Comparison of ENCODE assay signal across 8 mouse cellular contexts in genomic region chr16:90052905-90053519, GRCm38 (mm10).
DNase-seq lines count a peak whose midpoint lies in the region; ATAC-seq lines count a peak whose summit lies in the region.

No protein-coding gene starts in this region.

- no peaks in the 10 kb centered on the region for H3K36me3 ChIP-seq in neural tube, embryonic 11.5 days (ENCODE audit: control insufficient read depth, insufficient read depth, low read length)
- peaks cover 8% of the 10 kb centered on the region for H3K36me3 ChIP-seq in liver, embryonic 12.5 days
- no peaks in the 10 kb centered on the region for H3K36me3 ChIP-seq in stomach, embryonic 16.5 days (ENCODE audit: control insufficient read depth, insufficient read depth, low read length)

- H3K4me3 ChIP-seq in neural tube, embryonic 11.5 days (ENCODE audit: low read depth, low read length), result no peak overlapping the region
- H3K4me3 ChIP-seq in liver, embryonic 12.5 days, result no peak overlapping the region
- no peak overlapping the region for H3K4me3 ChIP-seq in stomach, embryonic 16.5 days (replicated peaks; ENCODE audit: low read length)

- no peak overlapping the region for H3K4me2 ChIP-seq in neural tube, embryonic 11.5 days (ENCODE audit: low read depth)
- peak overlapping the region; percentile 21; the same call in 1 of the 2 replicates for H3K4me2 ChIP-seq in liver, embryonic 12.5 days
- H3K4me2 ChIP-seq in stomach, embryonic 16.5 days (ENCODE audit: low read depth, low read length), result no peak overlapping the region

- WGBS in neural tube, embryonic 11.5 days, result 76% methylated on average over 14 of the region's 14 CpGs
- 64% methylated on average over 14 of the region's 14 CpGs for WGBS in liver, embryonic 12.5 days (ENCODE audit: insufficient replicate concordance)
- 76% methylated on average over 14 of the region's 14 CpGs for WGBS in stomach, embryonic 16.5 days

- peak; percentile 59; the same call in 1 of the 2 replicates for ATAC-seq in neural tube, embryonic 11.5 days (ENCODE audit: insufficient read depth, low FRiP score, low TSS enrichment)
- peak; percentile 47 for ATAC-seq in liver, embryonic 12.5 days
- peak; percentile 62; the same call in 1 of the 2 replicates for ATAC-seq in stomach, embryonic 16.5 days (ENCODE audit: insufficient read depth, low FRiP score)

- no peak overlapping the region for H3K27ac ChIP-seq in neural tube, embryonic 11.5 days (ENCODE audit: low read depth, low read length)
- H3K27ac ChIP-seq in liver, embryonic 12.5 days, result no peak overlapping the region
- no peak overlapping the region for H3K27ac ChIP-seq in stomach, embryonic 16.5 days (ENCODE audit: low read length)

- no peak overlapping the region for H3K9ac ChIP-seq in neural tube, embryonic 11.5 days (ENCODE audit: low read length)
- H3K9ac ChIP-seq in liver, embryonic 12.5 days, result no peak overlapping the region
- H3K9ac ChIP-seq in stomach, embryonic 16.5 days (ENCODE audit: low read length), result no peak overlapping the region

- DNase-seq in adrenal gland, postnatal 14 days, result peak; percentile 49
- no peak for DNase-seq in adrenal gland, postnatal 25 days
- DNase-seq in neural tube, embryonic 11.5 days (ENCODE audit: low spot score), result peak; percentile 58
- no peak for DNase-seq in neural tube, embryonic 10.5 days (ENCODE audit: extremely low spot score, low spot score)
- no peak for DNase-seq in thymus, postnatal 10 days (ENCODE audit: low spot score in 2 of 2)
- no peak for DNase-seq in cerebellum, adult 11 months

- no peaks in the 10 kb centered on the region for H3K9me3 ChIP-seq in neural tube, embryonic 11.5 days (ENCODE audit: control insufficient read depth, low read length)
- H3K9me3 ChIP-seq in liver, embryonic 12.5 days (replicated peaks), result no peaks in the 10 kb centered on the region
- H3K9me3 ChIP-seq in stomach, embryonic 16.5 days (replicated peaks; ENCODE audit: control insufficient read depth, low read length), result no peaks in the 10 kb centered on the region

- 0 out of 2 replicates have a peak, but pooled peaks cover 4% of the 10 kb centered on the region for H3K4me1 ChIP-seq in neural tube, embryonic 11.5 days (ENCODE audit: control insufficient read depth, insufficient read depth, low read length)
- H3K4me1 ChIP-seq in liver, embryonic 12.5 days, result peaks cover 42% of the 10 kb centered on the region
- peaks cover 4% of the 10 kb centered on the region; the same call in 1 of the 2 replicates for H3K4me1 ChIP-seq in stomach, embryonic 16.5 days (ENCODE audit: control insufficient read depth, insufficient read depth, low read length)

- H3K27me3 ChIP-seq in neural tube, embryonic 11.5 days (ENCODE audit: control insufficient read depth, insufficient read depth, low read length), result no peaks in the 10 kb centered on the region
- H3K27me3 ChIP-seq in liver, embryonic 12.5 days (replicated peaks), result no peaks in the 10 kb centered on the region
- no peaks in the 10 kb centered on the region for H3K27me3 ChIP-seq in stomach, embryonic 16.5 days (ENCODE audit: control insufficient read depth, insufficient read depth, low read length)

Comparison
In these comparisons a context has a peak if more than half of its experiments do, and no peak if none do; other contexts are left out.
1. DNase-seq: peak in adrenal gland, postnatal 14 days (single experiment) and neural tube, embryonic 11.5 days (single experiment); none in adrenal gland, postnatal 25 days (single experiment), neural tube, embryonic 10.5 days (single experiment), thymus, postnatal 10 days (0 of 2) and cerebellum, adult 11 months (single experiment).
2. Peak in every context shown above with its lines, with median percentiles within 50 percentile points of each other: ATAC-seq.